Mouse (Mus musculus) thymus, adult 2 months (tissue): ENCODE measurements around the gene Vmn1r232. TPM values are rescaled to one million over a fixed set of nuclear protein-coding genes. Genes with fewer than 3 reads are reported as not detected.
A peak's percentile ranks its signal among the peaks of the same experiment; 100 is the strongest.

Source experiments
- DNase-seq: peaks from one replicate; pipeline ENCODE4 v3.0.0; 2021
- H3K27ac ChIP-seq: fragments of 200-500 bp; 2 replicates; pipeline ENCODE4 v1.5.1; 2012; ENCODE audit warnings: low read length, control low read depth; ENCODE audit not compliant: control insufficient read depth, insufficient read depth
- H3K27me3 ChIP-seq: fragments of 200-500 bp; 2 replicates; pipeline ENCODE4 v1.6.1; 2012; ENCODE audit warnings: mild to moderate bottlenecking, low read length, moderate library complexity, mixed read lengths; ENCODE audit not compliant: control insufficient read depth, insufficient read depth
- H3K36me3 ChIP-seq: fragments of 200-500 bp; 2 replicates; pipeline ENCODE4 v1.6.1; 2012; ENCODE audit warnings: mild to moderate bottlenecking, low read length, moderate library complexity; ENCODE audit not compliant: control insufficient read depth, insufficient read depth
- H3K4me1 ChIP-seq: fragments of 200-500 bp; replicated peaks from 2 replicates; pipeline ENCODE4 v1.6.1; 2012; ENCODE audit warnings: low read length; ENCODE audit not compliant: control insufficient read depth, insufficient read depth
- H3K4me3 ChIP-seq: fragments of 200-500 bp; 2 replicates; pipeline ENCODE4 v1.5.1; 2012; ENCODE audit warnings: mild to moderate bottlenecking, low read length, control low read depth, moderate library complexity; ENCODE audit not compliant: control insufficient read depth, insufficient read depth
- CTCF ChIP-seq: fragments of 200-500 bp; IDR thresholded peaks from 2 replicates; pipeline ENCODE4 v1.5.1; 2012; ENCODE audit warnings: mild to moderate bottlenecking, control low read depth, low read length, moderate library complexity, borderline replicate concordance; ENCODE audit not compliant: control insufficient read depth, poor library complexity, insufficient read depth; ENCODE audit errors: extremely low read depth
- POLR2A ChIP-seq: fragments of 200-500 bp; IDR thresholded peaks from 2 replicates; pipeline ENCODE4 v1.6.1; 2012; ENCODE audit warnings: mild to moderate bottlenecking, low read length, control low read depth, moderate library complexity; ENCODE audit not compliant: control insufficient read depth, poor library complexity, insufficient read depth; ENCODE audit errors: extremely low read depth
- WGBS: fragments of 180-500 bp; shearing (Covaris S2); methylation state at CpG from one replicate; pipeline ENCODE4 v1.1.7; 2018; 5-methylcytosine and 5-hydroxymethylcytosine counted together
- polyA plus RNA-seq: library from polyadenylated mRNA; depleted of rRNA; stranded (reverse); fragments of >200 nt; gene quantifications from 2 replicates; pipeline ENCODE4 v1.2.3, GENCODE M21; 2012; rRNA removed

The Vmn1r232 gene
- polyA plus RNA-seq, 1 experiment: not detected

DNA sequence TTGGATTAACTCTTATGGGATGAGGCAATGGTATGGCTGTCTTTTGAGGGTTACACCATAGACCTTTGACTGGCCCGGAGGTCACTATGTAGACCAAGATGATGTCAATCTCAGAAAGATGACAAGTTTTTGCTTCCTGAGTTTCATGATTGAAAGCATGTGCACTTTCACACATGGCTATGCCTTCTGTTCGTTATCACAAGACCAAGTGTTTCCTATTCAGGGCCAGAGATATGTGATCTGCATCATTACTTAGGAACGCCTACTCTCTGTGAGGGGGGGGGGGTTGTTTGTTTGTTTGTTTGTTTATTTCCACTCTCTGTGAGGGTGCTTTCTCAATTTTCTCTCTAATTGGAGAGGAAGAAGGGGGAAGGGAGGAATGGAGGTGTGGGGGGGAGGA is 24.7 kb upstream of the Vmn1r232 start:
- no peak overlapping the region for H3K27ac ChIP-seq
- no peaks in the 10 kb centered on the region for H3K36me3 ChIP-seq
- H3K27me3 ChIP-seq: no peaks in the 10 kb centered on the region
- no peak for TF ChIP-seq POLR2A
- TF ChIP-seq CTCF: no peak
- peak overlapping the region; percentile 58 for H3K4me3 ChIP-seq
- no peak for DNase-seq
- H3K4me1 ChIP-seq: 0 out of 2 replicates have a peak, but pooled peaks cover 2% of the 10 kb centered on the region
- WGBS: 52% methylated on average over 3 of the region's 3 CpGs

DNA sequence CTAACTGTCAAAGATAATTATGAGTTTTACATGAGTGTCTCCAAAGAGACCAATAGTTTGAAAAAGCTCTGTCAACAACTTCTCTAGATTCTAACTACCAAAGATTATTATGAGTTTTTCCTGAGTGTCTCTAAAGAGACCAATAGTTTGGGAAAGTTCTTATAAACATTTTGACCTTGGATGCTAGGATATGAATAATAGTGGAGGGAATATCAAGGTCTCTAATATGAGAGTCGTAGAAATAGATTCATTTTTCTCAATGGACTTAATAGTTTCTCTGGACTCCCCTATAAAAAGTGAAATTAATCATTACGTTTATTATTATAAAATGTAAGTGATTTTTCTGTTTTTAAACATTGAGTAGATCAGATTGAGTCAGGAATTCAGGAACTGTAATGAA is 14.5 kb downstream of the Vmn1r232 start, which contains the start of gene Vmn1r231:
Vmn1r231 (minus strand) TSS at position 101 of the 400 bp plus-strand sequence.
- DNase-seq: no peak
- Histone ChIP-seq H3K27ac (no peak within 1 kb of the TSS), H3K4me1 (no peaks in the 10 kb centered on the region), H3K4me3 (no peak within 1 kb of the TSS), H3K36me3 (no peaks in the 10 kb centered on the region), H3K27me3 (no peaks in the 10 kb centered on the region)
- TF ChIP-seq POLR2A: no peak
- TF ChIP-seq CTCF: no peak
- 72% methylated on average over 2 of the region's 2 CpGs for WGBS

Other genes with a start within 250 kb of the Vmn1r232 start
- gene Vmn1r226, start 236.9 kb downstream of the Vmn1r232 start, polyA plus RNA-seq: not detected in 2 replicates
- gene Vmn1r227, start 189.9 kb downstream of the Vmn1r232 start, polyA plus RNA-seq: not detected in 2 replicates
- not detected in 2 replicates for gene Vmn1r228, start 133.6 kb downstream of the Vmn1r232 start, polyA plus RNA-seq
- not detected in 2 replicates for gene Vmn1r229, start 108.2 kb downstream of the Vmn1r232 start, polyA plus RNA-seq
- not detected in 2 replicates for gene Vmn1r230, start 79.3 kb downstream of the Vmn1r232 start, polyA plus RNA-seq
- not detected in 2 replicates for gene Vmn1r231, start 14.6 kb downstream of the Vmn1r232 start, polyA plus RNA-seq
- gene Ppp2r1a, start 25.6 kb upstream of the Vmn1r232 start, polyA plus RNA-seq: 224 and 227 TPM in 2 replicates
- gene Vmn1r233, start 76.8 kb upstream of the Vmn1r232 start, polyA plus RNA-seq: not detected in 2 replicates
- 4.4 and 4.5 TPM in 2 replicates for gene Zfp160, start 89.2 kb upstream of the Vmn1r232 start, polyA plus RNA-seq